7 mouse cellular contexts compared by ENCODE assay signal in the genomic region with DNA sequence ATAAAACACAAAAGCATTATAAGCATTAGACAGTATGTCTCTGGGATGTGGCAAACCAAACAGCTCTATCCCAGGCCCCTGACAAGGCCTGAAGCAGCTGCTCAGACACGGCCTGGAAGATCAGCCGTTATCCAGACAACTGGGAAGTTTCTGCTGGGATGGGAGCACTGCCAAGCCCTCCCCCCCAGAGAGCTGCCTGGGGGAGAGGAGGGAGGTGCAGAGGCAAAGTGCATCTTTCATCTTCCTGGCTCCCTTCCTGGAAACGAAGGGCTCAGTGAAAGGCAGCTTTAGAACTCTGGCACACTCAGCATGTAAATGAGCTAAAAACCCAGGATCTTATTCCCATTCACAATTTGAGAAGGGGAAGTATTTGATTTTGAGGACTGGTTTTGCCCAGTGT. TPM values are rescaled to one million over a fixed set of nuclear protein-coding genes. Genes with fewer than 3 reads are reported as not detected.
DNase-seq lines count a peak whose midpoint lies in the region; ATAC-seq and TF ChIP-seq lines count a peak whose summit lies in the region.

No protein-coding gene starts in this region.

- 0 out of 2 replicates have a peak, but pooled peaks cover 5% of the 10 kb centered on the region for H3K4me1 ChIP-seq in midbrain, postnatal 0 days (ENCODE audit: insufficient read depth, low read length)

- H3K4me2 ChIP-seq in midbrain, postnatal 0 days (ENCODE audit: low read depth, low read length, poor library complexity, severe bottlenecking) = no peak overlapping the region

- intact Hi-C loops in heart, postnatal 14 days (cut with DNase I) = no loop called here

- DNase-seq in thymus, postnatal 4 days = peak; percentile 8
- DNase-seq in thymus, postnatal 0 days (ENCODE audit: low spot score) = no peak
- peak; percentile 35 to 53 for DNase-seq in cerebellum, postnatal 36 days
- DNase-seq in heart, postnatal 14 days = peak; percentile 75 to 76
- DNase-seq in layer of hippocampus, postnatal 10 days (ENCODE audit: low spot score in 2 of 2) = peak; percentile 75 to 86
- DNase-seq in midbrain, postnatal 0 days (ENCODE audit: low spot score) = peak; percentile 88
- DNase-seq in natural killer cell, adult 2 months (ENCODE audit: low spot score in 2 of 2) = no peak

- no peak overlapping the region for H3K27ac ChIP-seq in midbrain, postnatal 0 days (ENCODE audit: low read depth, low read length)

- no peak overlapping the region for H3K4me3 ChIP-seq in midbrain, postnatal 0 days (ENCODE audit: low read depth, low read length)

- H3K9ac ChIP-seq in midbrain, postnatal 0 days (replicated peaks; ENCODE audit: low read length, poor library complexity, severe bottlenecking) = no peak overlapping the region

- TF ChIP-seq CTCF in midbrain, postnatal 0 days (IDR thresholded peaks at IDR 0.05) = no peak

- WGBS in midbrain, postnatal 0 days = 30% methylated on average over 3 of the region's 3 CpGs

- H3K9me3 ChIP-seq in midbrain, postnatal 0 days (ENCODE audit: low read length) = no peaks in the 10 kb centered on the region

- H3K36me3 ChIP-seq in midbrain, postnatal 0 days (ENCODE audit: insufficient read depth, low read length) = peaks cover 36% of the 10 kb centered on the region

- peak; percentile 36; the same call in 1 of the 2 replicates for ATAC-seq in midbrain, postnatal 0 days (ENCODE audit: low FRiP score)

- H3K27me3 ChIP-seq in midbrain, postnatal 0 days (ENCODE audit: insufficient read depth, low read length) = no peaks in the 10 kb centered on the region

RNA-seq across cellular contexts. Expression of gene Mpg, which starts 9.3 kb away (rescaled TPM):
- polyA plus RNA-seq in thymus, postnatal 0 days (2015; fragmentation: Nextera tagmentation; extraction: Ambion mirVana) = 30.0 and 36.0 TPM in 2 replicates
- total RNA-seq in heart, postnatal 14 days (2021) = 1 to 10 TPM; 6.5 to 8.5 TPM
- total RNA-seq in layer of hippocampus, postnatal 10 days (2021) = 10 to 100 TPM; 18.5 to 20.7 TPM
- 31.7 and 35.0 TPM in 2 replicates for total RNA-seq in midbrain, postnatal 0 days (2014; rRNA removed)
- polyA plus RNA-seq in midbrain, postnatal 0 days (2015; fragmentation: Nextera tagmentation; extraction: Ambion mirVana) = 31.2 and 37.7 TPM in 2 replicates

RNA-seq across cellular contexts. Expression of gene Rhbdf1, which starts 13.5 kb away (rescaled TPM):
- 10.6 and 11.2 TPM in 2 replicates for polyA plus RNA-seq in thymus, postnatal 0 days (2015; fragmentation: Nextera tagmentation; extraction: Ambion mirVana)
- 10 to 100 TPM; 22.3 to 23.3 TPM for total RNA-seq in heart, postnatal 14 days (2021)
- 10 to 100 TPM; 25.9 to 32.8 TPM for total RNA-seq in layer of hippocampus, postnatal 10 days (2021)
- total RNA-seq in midbrain, postnatal 0 days (2014; rRNA removed) = 27.4 and 55.6 TPM in 2 replicates
- polyA plus RNA-seq in midbrain, postnatal 0 days (2015; fragmentation: Nextera tagmentation; extraction: Ambion mirVana) = 17.6 and 21.0 TPM in 2 replicates

RNA-seq across cellular contexts. Expression of gene Snrnp25, which starts 30.4 kb away (rescaled TPM):
- 103 TPM in 2 replicates for polyA plus RNA-seq in thymus, postnatal 0 days (2015; fragmentation: Nextera tagmentation; extraction: Ambion mirVana)
- total RNA-seq in heart, postnatal 14 days (2021) = 10 to 100 TPM; 11.4 to 11.5 TPM
- total RNA-seq in layer of hippocampus, postnatal 10 days (2021) = 10 to 100 TPM; 28.3 to 29.8 TPM
- total RNA-seq in midbrain, postnatal 0 days (2014; rRNA removed) = 13.3 and 23.6 TPM in 2 replicates
- polyA plus RNA-seq in midbrain, postnatal 0 days (2015; fragmentation: Nextera tagmentation; extraction: Ambion mirVana) = 47.8 and 48.9 TPM in 2 replicates

RNA-seq across cellular contexts. Expression of gene Nprl3, which starts 31.9 kb away (rescaled TPM):
- polyA plus RNA-seq in thymus, postnatal 0 days (2015; fragmentation: Nextera tagmentation; extraction: Ambion mirVana) = 38.5 and 39.4 TPM in 2 replicates
- total RNA-seq in heart, postnatal 14 days (2021) = 10 to 100 TPM; 24.9 to 29.3 TPM
- total RNA-seq in layer of hippocampus, postnatal 10 days (2021) = 10 to 100 TPM; 51.7 to 58.1 TPM
- 36.0 and 44.7 TPM in 2 replicates for total RNA-seq in midbrain, postnatal 0 days (2014; rRNA removed)
- polyA plus RNA-seq in midbrain, postnatal 0 days (2015; fragmentation: Nextera tagmentation; extraction: Ambion mirVana) = 35.3 and 38.6 TPM in 2 replicates

RNA-seq across cellular contexts. Expression of gene Il9r, which starts 35.6 kb away (rescaled TPM):
- 5.3 and 5.7 TPM in 2 replicates for polyA plus RNA-seq in thymus, postnatal 0 days (2015; fragmentation: Nextera tagmentation; extraction: Ambion mirVana)
- total RNA-seq in heart, postnatal 14 days (2021) = under 1 TPM in 1 of 2 experiments, not detected in 1; 0.61 TPM
- total RNA-seq in layer of hippocampus, postnatal 10 days (2021) = not detected
- total RNA-seq in midbrain, postnatal 0 days (2014; rRNA removed) = 0.33 TPM in 1 of 2 replicates, not detected in the other
- polyA plus RNA-seq in midbrain, postnatal 0 days (2015; fragmentation: Nextera tagmentation; extraction: Ambion mirVana) = 0.04 TPM in 1 of 2 replicates, not detected in the other

Comparison
In these comparisons a context has a peak if more than half of its experiments do, and no peak if none do; other contexts are left out.
1. DNase-seq: peak in thymus, postnatal 4 days (single experiment), cerebellum, postnatal 36 days (2 of 2), heart, postnatal 14 days (2 of 2), layer of hippocampus, postnatal 10 days (2 of 2) and midbrain, postnatal 0 days (single experiment); none in thymus, postnatal 0 days (single experiment) and natural killer cell, adult 2 months (0 of 2).